Mouse (Mus musculus): ENCODE measurements around the gene Kif5c. TPM values are rescaled to one million over a fixed set of nuclear protein-coding genes. Genes with fewer than 3 reads are reported as not detected.
A peak's percentile ranks its signal among the peaks of the same experiment; 100 is the strongest.

Kif5c gene
- total RNA-seq, 2 experiments from 2014 or later, result 0.84 TPM; not detected in 1

- no peak for ATAC-seq (replicated peaks; ENCODE audit: low FRiP score, poor library complexity, severe bottlenecking)
Measured at GRCm38 (mm10) chr2:49712336-49712887, 93.3 kb downstream of the Kif5c start.

- ATAC-seq (replicated peaks; ENCODE audit: low FRiP score, poor library complexity, severe bottlenecking), result no peak
Measured at GRCm38 (mm10) chr2:49716490-49716889, 97.4 kb downstream of the Kif5c start.

- no peak for ATAC-seq (replicated peaks; ENCODE audit: low FRiP score, poor library complexity, severe bottlenecking)
Measured at GRCm38 (mm10) chr2:49717437-49718116, 98.5 kb downstream of the Kif5c start.

- no peak for ATAC-seq (replicated peaks; ENCODE audit: low FRiP score, poor library complexity, severe bottlenecking)
Measured at GRCm38 (mm10) chr2:49718492-49718891, 99.4 kb downstream of the Kif5c start.

- no peak for ATAC-seq (replicated peaks; ENCODE audit: low FRiP score, poor library complexity, severe bottlenecking)
Measured at GRCm38 (mm10) chr2:49718935-49719850, 100.1 kb downstream of the Kif5c start.

GRCm38 (mm10) chr2:49719854-49720253 is 100.8 kb downstream of the Kif5c start:
- no peak for ATAC-seq (replicated peaks; ENCODE audit: low FRiP score, poor library complexity, severe bottlenecking)

GRCm38 (mm10) chr2:49720343-49720742 is 101.2 kb downstream of the Kif5c start:
- ATAC-seq (replicated peaks; ENCODE audit: low FRiP score, poor library complexity, severe bottlenecking), result no peak

- ATAC-seq (replicated peaks; ENCODE audit: low FRiP score, poor library complexity, severe bottlenecking), result no peak
Measured at GRCm38 (mm10) chr2:49722331-49722730, 103.2 kb downstream of the Kif5c start.

GRCm38 (mm10) chr2:49722983-49723382 is 103.9 kb downstream of the Kif5c start:
- ATAC-seq (replicated peaks; ENCODE audit: low FRiP score, poor library complexity, severe bottlenecking), result no peak

- no peak for ATAC-seq (replicated peaks; ENCODE audit: low FRiP score, poor library complexity, severe bottlenecking)
Measured at GRCm38 (mm10) chr2:49726672-49727071, 107.6 kb downstream of the Kif5c start.

GRCm38 (mm10) chr2:49727199-49727598 is 108.1 kb downstream of the Kif5c start:
- ATAC-seq (replicated peaks; ENCODE audit: low FRiP score, poor library complexity, severe bottlenecking), result 0 out of 2 replicates have a peak, but pooled peaks have one; percentile 39

GRCm38 (mm10) chr2:49727686-49728085 is 108.6 kb downstream of the Kif5c start:
- ATAC-seq (replicated peaks; ENCODE audit: low FRiP score, poor library complexity, severe bottlenecking), result no peak

GRCm38 (mm10) chr2:49728896-49729610 is 110.0 kb downstream of the Kif5c start:
- no peak for ATAC-seq (replicated peaks; ENCODE audit: low FRiP score, poor library complexity, severe bottlenecking)

GRCm38 (mm10) chr2:49729611-49729969 is 110.5 kb downstream of the Kif5c start:
- ATAC-seq (replicated peaks; ENCODE audit: low FRiP score, poor library complexity, severe bottlenecking), result no peak

- ATAC-seq (replicated peaks; ENCODE audit: low FRiP score, poor library complexity, severe bottlenecking), result peak; percentile 88
Measured at GRCm38 (mm10) chr2:49730183-49730582, 111.1 kb downstream of the Kif5c start.

GRCm38 (mm10) chr2:49732745-49733655 is 113.9 kb downstream of the Kif5c start:
- ATAC-seq (replicated peaks; ENCODE audit: low FRiP score, poor library complexity, severe bottlenecking), result no peak

- ATAC-seq (replicated peaks; ENCODE audit: low FRiP score, poor library complexity, severe bottlenecking), result 0 out of 2 replicates have a peak, but pooled peaks have one; percentile 21
Measured at GRCm38 (mm10) chr2:49733656-49734008, 114.5 kb downstream of the Kif5c start.

- ATAC-seq (replicated peaks; ENCODE audit: low FRiP score, poor library complexity, severe bottlenecking), result peak; percentile 63
Measured at GRCm38 (mm10) chr2:49734013-49734780, 115.1 kb downstream of the Kif5c start.

Measured in erythroid progenitor cell, adult 5-6 weeks (primary cell).